Mouse (Mus musculus): ENCODE data around the gene Mllt6. TPM values are rescaled to one million over a fixed set of nuclear protein-coding genes. Genes with fewer than 3 reads are reported as not detected.

Gene Mllt6
- total and polyA plus RNA-seq, 3 experiments = 17.2 to 17.6 TPM; not detected in 1

DNA sequence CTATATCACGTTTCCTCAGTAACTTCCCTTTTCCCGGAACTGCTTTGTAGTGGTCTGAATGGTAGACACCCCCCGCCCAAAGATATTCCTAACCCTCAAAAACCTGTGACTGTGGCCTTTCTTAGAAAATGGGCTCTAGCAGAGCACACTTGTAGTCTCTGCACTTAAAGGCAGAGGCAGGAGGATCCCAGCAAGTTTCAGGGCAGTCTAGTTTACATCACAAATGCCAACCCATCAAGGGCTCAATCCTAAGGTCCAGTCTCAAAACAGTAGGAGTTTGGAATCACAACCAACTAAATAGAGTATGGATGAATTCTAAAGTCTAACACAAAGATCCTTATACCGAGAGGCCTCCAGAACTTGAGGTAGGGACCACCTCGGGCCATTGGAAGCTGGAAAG, 37.7 kb upstream of the Mllt6 start:
- no peaks in the 10 kb centered on the region; a peak in 1 of 4 replicates for H3K27me3 ChIP-seq (ENCODE audit: control insufficient read depth in 1 of 2, insufficient read depth in 2 of 2, low read length in 2 of 2)
- H3K4me1 ChIP-seq (ENCODE audit: control insufficient read depth in 1 of 2, insufficient read depth in 2 of 2, low read length in 2 of 2) = no peaks in the 10 kb centered on the region
- H3K9ac ChIP-seq (ENCODE audit: control insufficient read depth, low read depth, low read length, poor library complexity, severe bottlenecking) = no peak overlapping the region
- no peak for DNase-seq (ENCODE audit: low read depth, low spot score)
- H3K36me3 ChIP-seq (ENCODE audit: control insufficient read depth in 1 of 2, insufficient read depth in 2 of 2, low read length in 2 of 2) = no peaks in the 10 kb centered on the region
- H3K4me3 ChIP-seq (ENCODE audit: control insufficient read depth in 1 of 2, insufficient read depth in 1 of 2, low read depth in 2 of 2, low read length in 2 of 2) = no peak overlapping the region
- H3K9me3 ChIP-seq (replicated peaks; ENCODE audit: insufficient read depth, low read length) = no peaks in the 10 kb centered on the region
- H3K27ac ChIP-seq (ENCODE audit: control insufficient read depth, low read depth, low read length) = no peak overlapping the region
- TF ChIP-seq TAL1 (IDR thresholded peaks at IDR 0.05; ENCODE audit: low read length) (no peak), GABPA (IDR thresholded peaks at IDR 0.05; ENCODE audit: low read depth, low read length) (no peak)
- no peaks in the 10 kb centered on the region for H3K79me2 ChIP-seq (ENCODE audit: control insufficient read depth, insufficient read depth, low read length, poor library complexity)

DNA sequence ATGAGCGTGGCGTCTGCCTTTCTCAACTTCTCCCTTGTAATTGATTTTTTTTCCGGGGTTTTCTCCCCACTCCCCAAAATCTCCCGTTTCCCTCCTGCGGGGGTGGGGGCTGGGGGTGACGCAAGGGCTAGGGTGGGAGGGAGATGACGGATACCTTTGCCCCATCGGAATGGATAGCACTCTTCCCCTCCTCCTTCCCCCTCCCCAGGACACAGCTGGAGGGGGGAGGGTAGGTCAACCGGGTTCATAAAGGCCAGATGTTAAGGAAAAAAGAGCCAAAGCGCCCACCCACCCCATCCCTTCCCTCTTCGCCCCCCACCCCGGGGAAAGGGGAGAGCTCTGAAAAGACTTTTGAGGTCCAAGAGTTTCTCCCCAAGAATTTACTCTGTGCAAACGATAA, 36.8 kb upstream of the Mllt6 start:
- TF ChIP-seq MEF2A (IDR thresholded peaks at IDR 0.05; ENCODE audit: extremely low read depth, insufficient replicate concordance, low read depth, low read length, poor library complexity, severe bottlenecking) (no peak), HCFC1 (IDR thresholded peaks at IDR 0.05; ENCODE audit: low read depth, low read length) (no peak), ZMIZ1 (IDR thresholded peaks at IDR 0.05; ENCODE audit: low read depth, low read length) (no peak), POLR2AphosphoS2 (IDR thresholded peaks at IDR 0.05; ENCODE audit: low read length) (no peak), TBP (IDR thresholded peaks at IDR 0.05; ENCODE audit: low read depth, low read length) (no peak), ETS1 (IDR thresholded peaks at IDR 0.05; ENCODE audit: low read depth, low read length) (no peak), TCF12 (IDR thresholded peaks at IDR 0.05; ENCODE audit: low read depth, low read length) (no peak), USF1 (IDR thresholded peaks at IDR 0.05; ENCODE audit: low read depth, low read length) (no peak), ELF1 (IDR thresholded peaks at IDR 0.05; ENCODE audit: low read depth, low read length) (no peak), MAZ (IDR thresholded peaks at IDR 0.05; ENCODE audit: low read depth, low read length) (no peak), SMC3 (IDR thresholded peaks at IDR 0.05; ENCODE audit: low read depth, low read length) (no peak), GABPA (IDR thresholded peaks at IDR 0.05; ENCODE audit: low read depth, low read length) (no peak), NRF1 (IDR thresholded peaks at IDR 0.05; ENCODE audit: insufficient read depth, low read depth, low read length, poor library complexity, severe bottlenecking) (no peak), CTCF (IDR thresholded peaks at IDR 0.05 in 2 of 3, conservative IDR thresholded peaks at IDR 0.05 in 1 of 3; ENCODE audit: control insufficient read depth in 1 of 3, insufficient read depth in 1 of 3, low read depth in 2 of 3, low read length in 3 of 3, poor library complexity in 1 of 3, severe bottlenecking in 1 of 3) (no peak), NELFE (IDR thresholded peaks at IDR 0.05; ENCODE audit: low read depth, low read length) (no peak), TAL1 (IDR thresholded peaks at IDR 0.05; ENCODE audit: low read length) (no peak), POLR2A (IDR thresholded peaks at IDR 0.05; ENCODE audit: control insufficient read depth in 1 of 2, insufficient read depth in 1 of 2, low read depth in 1 of 2, low read length in 2 of 2, poor library complexity in 1 of 2) (no peak)
- H3K27ac ChIP-seq (ENCODE audit: control insufficient read depth, low read depth, low read length) = no peak overlapping the region
- no peaks in the 10 kb centered on the region for H3K4me1 ChIP-seq (ENCODE audit: control insufficient read depth in 1 of 2, insufficient read depth in 2 of 2, low read length in 2 of 2)
- H3K4me3 ChIP-seq (ENCODE audit: control insufficient read depth in 1 of 2, insufficient read depth in 1 of 2, low read depth in 2 of 2, low read length in 2 of 2) = no peak overlapping the region
- no peaks in the 10 kb centered on the region for H3K36me3 ChIP-seq (ENCODE audit: control insufficient read depth in 1 of 2, insufficient read depth in 2 of 2, low read length in 2 of 2)
- no peaks in the 10 kb centered on the region; a peak in 1 of 4 replicates for H3K27me3 ChIP-seq (ENCODE audit: control insufficient read depth in 1 of 2, insufficient read depth in 2 of 2, low read length in 2 of 2)
- no peak for DNase-seq (ENCODE audit: low read depth, low spot score)
- no peak overlapping the region for H3K9ac ChIP-seq (ENCODE audit: control insufficient read depth, low read depth, low read length, poor library complexity, severe bottlenecking)
- no peaks in the 10 kb centered on the region for H3K79me2 ChIP-seq (ENCODE audit: control insufficient read depth, insufficient read depth, low read length, poor library complexity)
- H3K9me3 ChIP-seq (replicated peaks; ENCODE audit: insufficient read depth, low read length) = no peaks in the 10 kb centered on the region

All from MEL (cell line).